Mouse (Mus musculus) embryo, embryonic 11 days (tissue): Measurements from ENCODE around the gene Stambpl1.

ENCODE experiments used
- DNase-seq: peaks from one replicate; pipeline ENCODE4 v3.0.0-alpha.2; 2015

The Stambpl1 gene

GRCm38 (mm10) chr19:34192008-34192963 is at the start of gene Stambpl1:
TSS of gene Stambpl1 (plus strand) at chr19:34192229.
- peak; percentile 73 for DNase-seq

GRCm38 (mm10) chr19:34148421-34148820 is 43.6 kb upstream of the Stambpl1 start:
- DNase-seq = no peak

GRCm38 (mm10) chr19:34151909-34152308 is 40.1 kb upstream of the Stambpl1 start:
- DNase-seq = peak; percentile 23

- DNase-seq = no peak
These were observed 38.5 kb upstream of the Stambpl1 start for GRCm38 (mm10) chr19:34153263-34154144.

GRCm38 (mm10) chr19:34162693-34163092 is 29.3 kb upstream of the Stambpl1 start:
- DNase-seq = no peak

GRCm38 (mm10) chr19:34165891-34166290 is 26.1 kb upstream of the Stambpl1 start, which contains the start of gene Ankrd22:
TSS of gene Ankrd22 (minus strand) at chr19:34166053.
- no peak for DNase-seq

GRCm38 (mm10) chr19:34166386-34166785 is 25.6 kb upstream of the Stambpl1 start:
- DNase-seq = no peak

- DNase-seq = no peak
These were observed 23.9 kb upstream of the Stambpl1 start for GRCm38 (mm10) chr19:34167896-34168661.

- DNase-seq = no peak
These were observed 22.9 kb upstream of the Stambpl1 start for GRCm38 (mm10) chr19:34169121-34169520.

GRCm38 (mm10) chr19:34171167-34171566 is 20.9 kb upstream of the Stambpl1 start:
- DNase-seq = no peak

GRCm38 (mm10) chr19:34174004-34174403 is 18.0 kb upstream of the Stambpl1 start:
- no peak for DNase-seq

GRCm38 (mm10) chr19:34179136-34179535 is 12.9 kb upstream of the Stambpl1 start:
- no peak for DNase-seq

- DNase-seq = no peak
These were observed 11.7 kb upstream of the Stambpl1 start for GRCm38 (mm10) chr19:34180316-34180715.

- DNase-seq = no peak
These were observed 10.8 kb upstream of the Stambpl1 start for GRCm38 (mm10) chr19:34181234-34181633.

- no peak for DNase-seq
These were observed 9.5 kb upstream of the Stambpl1 start for GRCm38 (mm10) chr19:34182490-34182889.

- no peak for DNase-seq
These were observed 5.2 kb upstream of the Stambpl1 start for GRCm38 (mm10) chr19:34186845-34187244.

GRCm38 (mm10) chr19:34191645-34192007 is 403 bp upstream of the Stambpl1 start:
- no peak for DNase-seq

GRCm38 (mm10) chr19:34193149-34193548 is 1.1 kb downstream of the Stambpl1 start:
- peak; percentile 65 for DNase-seq

GRCm38 (mm10) chr19:34193683-34194082 is 1.7 kb downstream of the Stambpl1 start:
- no peak for DNase-seq

GRCm38 (mm10) chr19:34194132-34194745 is 2.2 kb downstream of the Stambpl1 start:
- DNase-seq = no peak

GRCm38 (mm10) chr19:34195031-34195430 is 3.0 kb downstream of the Stambpl1 start:
- DNase-seq = no peak

- DNase-seq = no peak
These were observed 6.0 kb downstream of the Stambpl1 start for GRCm38 (mm10) chr19:34198066-34198465.
